Mouse (Mus musculus) retina, embryonic 14.5 days (tissue): ENCODE data around the gene Lmtk2.

Source experiments
- DNase-seq: peaks from one replicate; pipeline ENCODE4 v3.0.0-alpha.2; 2015; ENCODE audit warnings: low spot score

Lmtk2 gene

GRCm38 (mm10) chr5:144100149-144100935, at the start of gene Lmtk2:
Gene Lmtk2 (plus strand): TSS chr5:144100436.
- DNase-seq = peak; percentile 99

GRCm38 (mm10) chr5:144051268-144051667, 49.0 kb upstream of the Lmtk2 start:
- DNase-seq = no peak

- DNase-seq = no peak
Observed at GRCm38 (mm10) chr5:144053450-144053849, 46.8 kb upstream of the Lmtk2 start.

GRCm38 (mm10) chr5:144054340-144054739, 45.9 kb upstream of the Lmtk2 start:
- DNase-seq = no peak

- no peak for DNase-seq
Observed at GRCm38 (mm10) chr5:144064093-144064492, 36.1 kb upstream of the Lmtk2 start.

GRCm38 (mm10) chr5:144066036-144066435, 34.2 kb upstream of the Lmtk2 start:
- no peak for DNase-seq

GRCm38 (mm10) chr5:144070064-144070463, 30.2 kb upstream of the Lmtk2 start:
- no peak for DNase-seq

GRCm38 (mm10) chr5:144071249-144071648, 29.0 kb upstream of the Lmtk2 start:
- DNase-seq = no peak

- no peak for DNase-seq
Observed at GRCm38 (mm10) chr5:144077541-144077940, 22.7 kb upstream of the Lmtk2 start.

- no peak for DNase-seq
Observed at GRCm38 (mm10) chr5:144080886-144081285, 19.4 kb upstream of the Lmtk2 start.

- no peak for DNase-seq
Observed at GRCm38 (mm10) chr5:144082006-144082405, 18.2 kb upstream of the Lmtk2 start.

- no peak for DNase-seq
Observed at GRCm38 (mm10) chr5:144083521-144083920, 16.7 kb upstream of the Lmtk2 start.

GRCm38 (mm10) chr5:144084271-144084670, 16.0 kb upstream of the Lmtk2 start:
- no peak for DNase-seq

GRCm38 (mm10) chr5:144085696-144086095, 14.5 kb upstream of the Lmtk2 start:
- no peak for DNase-seq

- no peak for DNase-seq
Observed at GRCm38 (mm10) chr5:144086494-144086893, 13.7 kb upstream of the Lmtk2 start.

GRCm38 (mm10) chr5:144088354-144088753, 11.9 kb upstream of the Lmtk2 start:
- DNase-seq = no peak

GRCm38 (mm10) chr5:144095461-144095970, 4.7 kb upstream of the Lmtk2 start:
- DNase-seq = no peak

- DNase-seq = no peak
Observed at GRCm38 (mm10) chr5:144097902-144098639, 2.2 kb upstream of the Lmtk2 start.

- no peak for DNase-seq
Observed at GRCm38 (mm10) chr5:144098640-144098929, 1.7 kb upstream of the Lmtk2 start.

GRCm38 (mm10) chr5:144100948-144101347, 712 bp downstream of the Lmtk2 start:
- DNase-seq = peak; percentile 13

GRCm38 (mm10) chr5:144105070-144105469, 4.8 kb downstream of the Lmtk2 start:
- no peak for DNase-seq

GRCm38 (mm10) chr5:144105471-144106129, 5.4 kb downstream of the Lmtk2 start:
- no peak for DNase-seq

- DNase-seq = no peak
Observed at GRCm38 (mm10) chr5:144106130-144106510, 5.9 kb downstream of the Lmtk2 start.
